ENCODE assay signal across 19 mouse cellular contexts in the genomic region with DNA sequence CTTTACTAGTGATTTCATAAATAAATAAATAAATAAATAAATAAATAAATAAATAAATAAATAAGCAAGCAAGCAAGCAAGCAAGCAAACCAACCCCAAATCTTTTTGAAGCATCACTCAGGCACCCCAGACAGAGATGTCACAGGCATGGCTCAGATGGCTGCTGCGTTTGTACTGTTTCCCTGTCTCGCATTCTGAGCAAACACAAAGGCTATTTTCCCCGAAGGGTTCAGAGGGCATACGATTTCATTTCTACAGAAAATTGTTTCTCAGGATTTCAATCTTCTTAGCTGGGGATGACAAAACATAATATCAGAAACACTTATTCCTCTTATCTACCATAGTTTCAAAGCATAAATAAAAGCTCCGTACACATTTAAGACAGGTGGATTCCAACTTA.
DNase-seq lines count a peak whose midpoint lies in the region; ATAC-seq and TF ChIP-seq lines count a peak whose summit lies in the region.
"Had no signal": no experiment of that assay in that cellular context is flagged by ENCODE, and none has a peak within 500 bp of the region (broad histone marks: within the 10 kb centered on the region; RNA-seq: fewer than 3 reads in every experiment).

No protein-coding gene starts in this region.

- no peak for TF ChIP-seq CTCF in hindbrain, postnatal 0 days (IDR thresholded peaks at IDR 0.05; ENCODE audit: low read depth)

- WGBS in hindbrain, embryonic 14.5 days = 46% methylated on average over 5 of the region's 5 CpGs
- 41% methylated on average over 5 of the region's 5 CpGs for WGBS in hindbrain, postnatal 0 days
- WGBS in midbrain, embryonic 14.5 days = 21% methylated on average over 5 of the region's 5 CpGs
- WGBS in midbrain, embryonic 15.5 days = 26% methylated on average over 5 of the region's 5 CpGs

- DNase-seq in hindbrain, embryonic 14.5 days (ENCODE audit: low spot score) = peak; percentile 35
- no peak for DNase-seq in hindbrain, postnatal 0 days (ENCODE audit: low spot score)
- peak; percentile 55 for DNase-seq in midbrain, embryonic 14.5 days
- DNase-seq in retina, embryonic 14.5 days (ENCODE audit: low spot score) = peak; percentile 28
- DNase-seq in retina, postnatal 1 day = no peak
- DNase-seq in right cerebral cortex, postnatal 36 days (ENCODE audit: low spot score in 2 of 2) = no peak
- DNase-seq: adrenal gland, adult 2 months; adrenal gland, postnatal 10 days; adrenal gland, postnatal 25 days; cerebellum, adult 11-12 months; cerebellum, adult 2 months; cerebellum, adult 9-10 months; cerebellum, postnatal 10 days; cerebellum, postnatal 25 days had no signal

- no peak for ATAC-seq in hindbrain, embryonic 14.5 days (ENCODE audit: low FRiP score)
- no peak for ATAC-seq in hindbrain, postnatal 0 days
- no peak for ATAC-seq in midbrain, embryonic 14.5 days (ENCODE audit: low FRiP score, low TSS enrichment)
- ATAC-seq in midbrain, embryonic 15.5 days (replicated peaks) = no peak
- ATAC-seq: forebrain, embryonic 13.5 days; forebrain, embryonic 15.5 days had no signal

- H3K36me3 ChIP-seq in hindbrain, embryonic 14.5 days (replicated peaks; ENCODE audit: control insufficient read depth, insufficient read depth) = no peaks in the 10 kb centered on the region
- no peaks in the 10 kb centered on the region for H3K36me3 ChIP-seq in hindbrain, postnatal 0 days (ENCODE audit: insufficient read depth, low read length)
- no peaks in the 10 kb centered on the region for H3K36me3 ChIP-seq in midbrain, embryonic 14.5 days (ENCODE audit: control insufficient read depth, insufficient read depth, low read length)
- no peaks in the 10 kb centered on the region for H3K36me3 ChIP-seq in midbrain, embryonic 15.5 days (replicated peaks)
- H3K36me3 ChIP-seq: embryonic facial prominence, embryonic 10.5 days; embryonic facial prominence, embryonic 12.5 days; forebrain, embryonic 15.5 days had no signal

- H3K9me3 ChIP-seq in hindbrain, embryonic 14.5 days (ENCODE audit: control insufficient read depth, low read length) = no peaks in the 10 kb centered on the region
- H3K9me3 ChIP-seq in hindbrain, postnatal 0 days (ENCODE audit: low read length) = no peaks in the 10 kb centered on the region
- no peaks in the 10 kb centered on the region for H3K9me3 ChIP-seq in midbrain, embryonic 14.5 days (ENCODE audit: control insufficient read depth, low read length)
- no peaks in the 10 kb centered on the region for H3K9me3 ChIP-seq in midbrain, embryonic 15.5 days
- H3K9me3 ChIP-seq: embryonic facial prominence, embryonic 10.5 days; embryonic facial prominence, embryonic 12.5 days; forebrain, embryonic 13.5 days; forebrain, embryonic 15.5 days had no signal

- H3K4me3 ChIP-seq in hindbrain, embryonic 14.5 days (replicated peaks; ENCODE audit: low read length) = no peak overlapping the region
- H3K4me3 ChIP-seq in hindbrain, postnatal 0 days (ENCODE audit: low read length) = no peak overlapping the region
- no peak overlapping the region for H3K4me3 ChIP-seq in midbrain, embryonic 14.5 days (replicated peaks; ENCODE audit: low read depth, low read length)
- H3K4me3 ChIP-seq in midbrain, embryonic 15.5 days = no peak overlapping the region
- H3K4me3 ChIP-seq: embryonic facial prominence, embryonic 10.5 days; embryonic facial prominence, embryonic 12.5 days; forebrain, embryonic 13.5 days; forebrain, embryonic 15.5 days had no signal

- no peaks in the 10 kb centered on the region for H3K27me3 ChIP-seq in hindbrain, embryonic 14.5 days (ENCODE audit: control insufficient read depth, insufficient read depth, low read length)
- no peaks in the 10 kb centered on the region for H3K27me3 ChIP-seq in hindbrain, postnatal 0 days (ENCODE audit: insufficient read depth, low read length)
- no peaks in the 10 kb centered on the region for H3K27me3 ChIP-seq in midbrain, embryonic 14.5 days (ENCODE audit: control insufficient read depth, insufficient read depth, low read length)
- no peaks in the 10 kb centered on the region for H3K27me3 ChIP-seq in midbrain, embryonic 15.5 days (replicated peaks)
- H3K27me3 ChIP-seq: embryonic facial prominence, embryonic 12.5 days; forebrain, embryonic 13.5 days; forebrain, embryonic 15.5 days had no signal

- no peak overlapping the region for H3K4me2 ChIP-seq in hindbrain, embryonic 14.5 days (replicated peaks)
- no peak overlapping the region for H3K4me2 ChIP-seq in hindbrain, postnatal 0 days (ENCODE audit: low read depth, low read length)
- no peak overlapping the region for H3K4me2 ChIP-seq in midbrain, embryonic 14.5 days (ENCODE audit: low read length)
- H3K4me2 ChIP-seq in midbrain, embryonic 15.5 days = no peak overlapping the region
- H3K4me2 ChIP-seq: embryonic facial prominence, embryonic 12.5 days; forebrain, embryonic 13.5 days; forebrain, embryonic 15.5 days had no signal

- no peak overlapping the region for H3K9ac ChIP-seq in hindbrain, embryonic 14.5 days
- H3K9ac ChIP-seq in hindbrain, postnatal 0 days (replicated peaks; ENCODE audit: low read length) = no peak overlapping the region
- no peak overlapping the region for H3K9ac ChIP-seq in midbrain, embryonic 14.5 days (replicated peaks; ENCODE audit: low read length)
- H3K9ac ChIP-seq in midbrain, embryonic 15.5 days = no peak overlapping the region
- H3K9ac ChIP-seq: embryonic facial prominence, embryonic 12.5 days; forebrain, embryonic 13.5 days; forebrain, embryonic 15.5 days had no signal

- 0 out of 2 replicates have a peak overlapping the region, but pooled peaks have one; percentile 29 for H3K27ac ChIP-seq in hindbrain, embryonic 14.5 days
- no peak overlapping the region for H3K27ac ChIP-seq in hindbrain, postnatal 0 days
- no peak overlapping the region for H3K27ac ChIP-seq in midbrain, embryonic 14.5 days (replicated peaks; ENCODE audit: low read depth, low read length)
- H3K27ac ChIP-seq in midbrain, embryonic 15.5 days = no peak overlapping the region
- H3K27ac ChIP-seq: embryonic facial prominence, embryonic 10.5 days; embryonic facial prominence, embryonic 12.5 days; forebrain, embryonic 13.5 days; forebrain, embryonic 15.5 days had no signal

- H3K4me1 ChIP-seq in hindbrain, embryonic 14.5 days (replicated peaks; ENCODE audit: control insufficient read depth, insufficient read depth, low read length) = no peaks in the 10 kb centered on the region
- no peaks in the 10 kb centered on the region for H3K4me1 ChIP-seq in hindbrain, postnatal 0 days (ENCODE audit: insufficient read depth, low read length)
- H3K4me1 ChIP-seq in midbrain, embryonic 14.5 days (ENCODE audit: control insufficient read depth, insufficient read depth, low read length) = no peaks in the 10 kb centered on the region
- H3K4me1 ChIP-seq in midbrain, embryonic 15.5 days = no peaks in the 10 kb centered on the region
- H3K4me1 ChIP-seq: embryonic facial prominence, embryonic 10.5 days; embryonic facial prominence, embryonic 12.5 days; forebrain, embryonic 13.5 days; forebrain, embryonic 15.5 days had no signal

Comparison
In these comparisons a context has a peak if more than half of its experiments do, and no peak if none do; other contexts are left out.
1. DNase-seq: peak in hindbrain, embryonic 14.5 days (single experiment), midbrain, embryonic 14.5 days (single experiment) and retina, embryonic 14.5 days (single experiment); none in hindbrain, postnatal 0 days (single experiment), retina, postnatal 1 day (single experiment) and right cerebral cortex, postnatal 36 days (0 of 2).